Mouse (Mus musculus) retina, embryonic 14.5 days (tissue): ENCODE data around the gene Them7.
A peak's percentile ranks its signal among the peaks of the same experiment; 100 is the strongest.

Experiments
- DNase-seq: peaks from one replicate; pipeline ENCODE4 v3.0.0-alpha.2; 2015; ENCODE audit warnings: low spot score

The Them7 gene

GRCm38 (mm10) chr2:105379682-105380081 lies 155.6 kb downstream of the Them7 start:
- no peak for DNase-seq

- no peak for DNase-seq
These were observed 156.7 kb downstream of the Them7 start for GRCm38 (mm10) chr2:105380757-105381319.

- DNase-seq, result no peak
These were observed 158.9 kb downstream of the Them7 start for GRCm38 (mm10) chr2:105383063-105383462.

- DNase-seq, result no peak
These were observed 160.9 kb downstream of the Them7 start for GRCm38 (mm10) chr2:105384998-105385397.

GRCm38 (mm10) chr2:105386418-105386817 lies 162.3 kb downstream of the Them7 start:
- no peak for DNase-seq

- no peak for DNase-seq
These were observed 165.1 kb downstream of the Them7 start for GRCm38 (mm10) chr2:105389007-105389890.

GRCm38 (mm10) chr2:105390653-105391413 lies 166.7 kb downstream of the Them7 start:
- DNase-seq, result no peak

GRCm38 (mm10) chr2:105391414-105391784 lies 167.3 kb downstream of the Them7 start:
- no peak for DNase-seq

- no peak for DNase-seq
These were observed 168.4 kb downstream of the Them7 start for GRCm38 (mm10) chr2:105392514-105392913.

GRCm38 (mm10) chr2:105394375-105394774 lies 170.3 kb downstream of the Them7 start:
- no peak for DNase-seq

GRCm38 (mm10) chr2:105396066-105396465 lies 171.9 kb downstream of the Them7 start:
- DNase-seq, result no peak

- peak; percentile 38 for DNase-seq
These were observed 173.5 kb downstream of the Them7 start for GRCm38 (mm10) chr2:105397446-105398211.

- no peak for DNase-seq
These were observed 174.5 kb downstream of the Them7 start for GRCm38 (mm10) chr2:105398636-105399084.

GRCm38 (mm10) chr2:105399085-105399891 lies 175.2 kb downstream of the Them7 start, which contains the start of gene Rcn1:
TSS of gene Rcn1 (minus strand) at chr2:105399319.
- peak; percentile 82 for DNase-seq

- no peak for DNase-seq
These were observed 176.4 kb downstream of the Them7 start for GRCm38 (mm10) chr2:105400558-105400957.

- DNase-seq, result no peak
These were observed 178.1 kb downstream of the Them7 start for GRCm38 (mm10) chr2:105402180-105402579.

GRCm38 (mm10) chr2:105408511-105408910 lies 184.4 kb downstream of the Them7 start:
- DNase-seq, result no peak

- DNase-seq, result no peak
These were observed 185.1 kb downstream of the Them7 start for GRCm38 (mm10) chr2:105409253-105409652.

- DNase-seq, result no peak
These were observed 190.2 kb downstream of the Them7 start for GRCm38 (mm10) chr2:105414309-105414708.

GRCm38 (mm10) chr2:105416046-105416659 lies 192.0 kb downstream of the Them7 start:
- DNase-seq, result no peak
